Mouse (Mus musculus) hindbrain, embryonic 14.5 days (tissue): Measurements from ENCODE around the gene Tmem236. TPM values are rescaled to one million over a fixed set of nuclear protein-coding genes. Genes with fewer than 3 reads are reported as not detected.

ENCODE experiments used
- ATAC-seq: fragments of 200-750 bp; cut with Nextera tagmentation; 2 replicates; pipeline ENCODE4 v1.8.0; 2017; ENCODE audit warnings: moderate number of reproducible peaks, mild to moderate bottlenecking, moderate TSS enrichment, moderate library complexity; ENCODE audit not compliant: low FRiP score
- DNase-seq: peaks from one replicate; pipeline ENCODE4 v3.0.0-alpha.2; 2015; ENCODE audit warnings: low spot score
- H3K27ac ChIP-seq: fragments of 300-500 bp; sonication (generic); 2 replicates; pipeline ENCODE4 v1.5.1; 2014; ENCODE audit warnings: mild to moderate bottlenecking, moderate library complexity
- H3K27me3 ChIP-seq: fragments of 300-500 bp; sonication (generic); 2 replicates; pipeline ENCODE4 v1.6.1; 2014; ENCODE audit warnings: mild to moderate bottlenecking, low read length, mixed read lengths; ENCODE audit not compliant: control insufficient read depth, insufficient read depth
- H3K36me3 ChIP-seq: fragments of 300-500 bp; sonication (generic); replicated peaks from 2 replicates; pipeline ENCODE4 v1.6.1; 2014; ENCODE audit not compliant: control insufficient read depth, insufficient read depth
- H3K4me1 ChIP-seq: fragments of 300-500 bp; sonication (generic); replicated peaks from 2 replicates; pipeline ENCODE4 v1.6.1; 2014; ENCODE audit warnings: antibody characterized with exemption, low read length, mixed read lengths; ENCODE audit not compliant: control insufficient read depth, insufficient read depth
- H3K4me2 ChIP-seq: fragments of 300-500 bp; sonication (generic); replicated peaks from 2 replicates; pipeline ENCODE4 v1.6.1; 2014; ENCODE audit warnings: mild to moderate bottlenecking, moderate library complexity
- H3K4me3 ChIP-seq: fragments of 300-500 bp; sonication (generic); replicated peaks from 2 replicates; pipeline ENCODE4 v1.5.1; 2014; ENCODE audit warnings: mild to moderate bottlenecking, low read length
- H3K9ac ChIP-seq: fragments of 300-500 bp; sonication (generic); 2 replicates; pipeline ENCODE4 v1.6.1; 2014
- H3K9me3 ChIP-seq: fragments of 300-500 bp; sonication (generic); 2 replicates; pipeline ENCODE4 v1.6.1; 2016; ENCODE audit warnings: low read length; ENCODE audit not compliant: control insufficient read depth
- whole genome bisulfite sequencing: fragments of 180-500 bp; shearing (Covaris S2); extraction: QIAGEN DNeasy Blood & Tissue Kit; methylation state at CpG from one replicate; pipeline ENCODE4 v1.1.7; 2014; 5-methylcytosine and 5-hydroxymethylcytosine counted together
- polyA plus RNA-seq: library from polyadenylated mRNA; unstranded; fragments of >200 nt; fragmentation: Nextera tagmentation; extraction: Ambion mirVana; gene quantifications from 2 replicates; pipeline ENCODE4 v1.2.1, GENCODE M21; 2014

Gene Tmem236
- polyA plus RNA-seq: 0.21 and 0.26 TPM in 2 replicates

GRCm38 (mm10) chr2:14174334-14174733 is at the start of gene Tmem236:
TSS of gene Tmem236 (plus strand) at chr2:14174523.
- no peak within 1 kb of the TSS for H3K4me2 ChIP-seq
- H3K27me3 ChIP-seq: no peaks in the 10 kb centered on the region
- DNase-seq (no peak), ATAC-seq (no peak)
- no peaks in the 10 kb centered on the region for H3K36me3 ChIP-seq
- H3K9me3 ChIP-seq: no peaks in the 10 kb centered on the region
- H3K4me3 ChIP-seq: no peak within 1 kb of the TSS
- H3K27ac ChIP-seq: no peak within 1 kb of the TSS
- H3K9ac ChIP-seq: no peak within 1 kb of the TSS
- 77% methylated on average over 3 of the region's 3 CpGs for WGBS
- H3K4me1 ChIP-seq: no peaks in the 10 kb centered on the region

GRCm38 (mm10) chr2:14126387-14126786 is 47.9 kb upstream of the Tmem236 start:
- 95% methylated on average over 6 of the region's 6 CpGs for WGBS
- H3K36me3 ChIP-seq: peaks cover 37% of the 10 kb centered on the region

GRCm38 (mm10) chr2:14127629-14128028 is 46.7 kb upstream of the Tmem236 start:
- Histone ChIP-seq H3K27me3 (no peaks in the 10 kb centered on the region), H3K9me3 (no peaks in the 10 kb centered on the region), H3K9ac (no peak overlapping the region), H3K36me3 (peaks cover 47% of the 10 kb centered on the region), H3K4me2 (no peak overlapping the region), H3K4me1 (no peaks in the 10 kb centered on the region), H3K4me3 (no peak overlapping the region), H3K27ac (no peak overlapping the region)
- 51% methylated on average over 3 of the region's 3 CpGs for WGBS
- no peak for DNase-seq
- no peak for ATAC-seq

More at GRCm38 (mm10) chr2:14126387-14126786, 47.9 kb upstream of the Tmem236 start:
- no peaks in the 10 kb centered on the region for H3K9me3 ChIP-seq
- H3K4me1 ChIP-seq: no peaks in the 10 kb centered on the region
- no peak overlapping the region for H3K9ac ChIP-seq
- DNase-seq (no peak), ATAC-seq (no peak)
- H3K27me3 ChIP-seq: no peaks in the 10 kb centered on the region
- H3K27ac ChIP-seq: no peak overlapping the region
- H3K4me2 ChIP-seq: no peak overlapping the region
- H3K4me3 ChIP-seq: no peak overlapping the region

GRCm38 (mm10) chr2:14130641-14131339 is 43.5 kb upstream of the Tmem236 start:
- Histone ChIP-seq H3K4me1 (no peaks in the 10 kb centered on the region), H3K4me2 (no peak overlapping the region), H3K36me3 (peaks cover 52% of the 10 kb centered on the region), H3K4me3 (no peak overlapping the region), H3K9ac (no peak overlapping the region), H3K27ac (no peak overlapping the region), H3K9me3 (no peaks in the 10 kb centered on the region), H3K27me3 (no peaks in the 10 kb centered on the region)
- DNase-seq (no peak), ATAC-seq (no peak)
- 96% methylated on average over 12 of the region's 12 CpGs for WGBS

GRCm38 (mm10) chr2:14132468-14133326 is 41.6 kb upstream of the Tmem236 start:
- no peak for DNase-seq
- H3K9ac ChIP-seq: no peak overlapping the region

GRCm38 (mm10) chr2:14136906-14137305 is 37.4 kb upstream of the Tmem236 start:
- H3K4me2 ChIP-seq: no peak overlapping the region
- 62% methylated on average over 3 of the region's 3 CpGs for WGBS
- DNase-seq: no peak

More at GRCm38 (mm10) chr2:14132468-14133326, 41.6 kb upstream of the Tmem236 start:
- Histone ChIP-seq H3K4me1 (no peaks in the 10 kb centered on the region), H3K9me3 (no peaks in the 10 kb centered on the region), H3K36me3 (peaks cover 51% of the 10 kb centered on the region), H3K4me2 (no peak overlapping the region), H3K27ac (no peak overlapping the region), H3K27me3 (no peaks in the 10 kb centered on the region), H3K4me3 (no peak overlapping the region)
- no peak for ATAC-seq
- 92% methylated on average over 4 of the region's 4 CpGs for WGBS

GRCm38 (mm10) chr2:14139590-14139989 is 34.7 kb upstream of the Tmem236 start:
- Histone ChIP-seq H3K4me1 (no peaks in the 10 kb centered on the region), H3K9ac (no peak overlapping the region), H3K27me3 (no peaks in the 10 kb centered on the region), H3K4me3 (no peak overlapping the region), H3K27ac (no peak overlapping the region), H3K4me2 (no peak overlapping the region), H3K9me3 (no peaks in the 10 kb centered on the region), H3K36me3 (peaks cover 56% of the 10 kb centered on the region)
- DNase-seq (no peak), ATAC-seq (no peak)
- 85% methylated on average over 6 of the region's 6 CpGs for WGBS

More at GRCm38 (mm10) chr2:14136906-14137305, 37.4 kb upstream of the Tmem236 start:
- H3K27ac ChIP-seq: no peak overlapping the region
- H3K4me1 ChIP-seq: no peaks in the 10 kb centered on the region
- no peaks in the 10 kb centered on the region for H3K9me3 ChIP-seq
- no peaks in the 10 kb centered on the region for H3K27me3 ChIP-seq
- peaks cover 49% of the 10 kb centered on the region for H3K36me3 ChIP-seq
- H3K4me3 ChIP-seq: no peak overlapping the region
- ATAC-seq: no peak
- no peak overlapping the region for H3K9ac ChIP-seq

- H3K36me3 ChIP-seq: peaks cover 59% of the 10 kb centered on the region
- no peaks in the 10 kb centered on the region for H3K27me3 ChIP-seq
These were observed 34.3 kb upstream of the Tmem236 start for GRCm38 (mm10) chr2:14140044-14140443.

GRCm38 (mm10) chr2:14145311-14145710 is 29.0 kb upstream of the Tmem236 start:
- Histone ChIP-seq H3K9me3 (no peaks in the 10 kb centered on the region), H3K27ac (no peak overlapping the region), H3K4me1 (no peaks in the 10 kb centered on the region), H3K9ac (no peak overlapping the region), H3K36me3 (peaks cover 52% of the 10 kb centered on the region), H3K4me2 (no peak overlapping the region), H3K27me3 (no peaks in the 10 kb centered on the region), H3K4me3 (no peak overlapping the region)
- DNase-seq: no peak
- 90% methylated on average over 3 of the region's 3 CpGs for WGBS
- ATAC-seq: no peak

More at GRCm38 (mm10) chr2:14140044-14140443, 34.3 kb upstream of the Tmem236 start:
- no peak for DNase-seq
- Histone ChIP-seq H3K4me1 (no peaks in the 10 kb centered on the region), H3K9me3 (no peaks in the 10 kb centered on the region), H3K4me2 (no peak overlapping the region), H3K27ac (no peak overlapping the region), H3K4me3 (no peak overlapping the region), H3K9ac (no peak overlapping the region)
- ATAC-seq: no peak; the same call in 1 of the 2 replicates
- 21% methylated on average over 2 of the region's 2 CpGs for WGBS
